Mouse (Mus musculus): ENCODE measurements at regions not wholly inside any gene's neighbourhood (a gene's known extent, or its start where the extent isn't known, plus 50 kb on each side); places are given as distances from the start of the nearest gene placed in this dataset.

DNA sequence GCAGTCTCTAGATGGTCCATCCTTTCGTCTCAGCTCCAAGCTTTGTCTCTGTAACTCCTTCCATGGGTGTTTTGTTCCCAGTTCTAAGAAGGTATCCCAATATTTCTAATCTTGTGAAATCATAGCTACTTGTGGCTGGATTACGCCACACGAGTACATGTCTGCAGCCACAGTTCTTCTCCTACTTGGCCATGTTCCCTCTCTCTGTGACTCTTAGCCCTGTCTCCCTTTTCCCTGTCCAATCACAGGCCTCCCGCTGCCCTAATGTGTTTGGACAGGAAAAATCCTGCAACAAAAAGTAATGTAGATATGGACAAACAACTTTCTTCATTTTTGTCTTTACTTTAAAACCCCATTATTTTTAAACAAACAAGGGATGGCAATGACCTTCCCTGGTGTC lies 104.7 kb downstream of the Zfp330 start:
- Histone ChIP-seq H3K4me1 (ENCODE audit: control insufficient read depth, insufficient read depth, low read length) (no peaks in the 10 kb centered on the region), H3K9me3 (replicated peaks; ENCODE audit: control insufficient read depth, low read length) (no peaks in the 10 kb centered on the region), H3K4me2 (ENCODE audit: low read length) (no peak overlapping the region), H3K4me3 (ENCODE audit: low read depth, low read length) (no peak overlapping the region), H3K9ac (ENCODE audit: low read length) (no peak overlapping the region), H3K27me3 (replicated peaks; ENCODE audit: control insufficient read depth, insufficient read depth, low read length) (no peaks in the 10 kb centered on the region), H3K36me3 (ENCODE audit: control insufficient read depth, insufficient read depth, low read length) (no peaks in the 10 kb centered on the region), H3K27ac (ENCODE audit: low read depth, low read length) (no peak overlapping the region)
- WGBS: 88% methylated on average over 4 of the region's 4 CpGs
- ATAC-seq (no peak), DNase-seq (ENCODE audit: low spot score) (no peak)

DNA sequence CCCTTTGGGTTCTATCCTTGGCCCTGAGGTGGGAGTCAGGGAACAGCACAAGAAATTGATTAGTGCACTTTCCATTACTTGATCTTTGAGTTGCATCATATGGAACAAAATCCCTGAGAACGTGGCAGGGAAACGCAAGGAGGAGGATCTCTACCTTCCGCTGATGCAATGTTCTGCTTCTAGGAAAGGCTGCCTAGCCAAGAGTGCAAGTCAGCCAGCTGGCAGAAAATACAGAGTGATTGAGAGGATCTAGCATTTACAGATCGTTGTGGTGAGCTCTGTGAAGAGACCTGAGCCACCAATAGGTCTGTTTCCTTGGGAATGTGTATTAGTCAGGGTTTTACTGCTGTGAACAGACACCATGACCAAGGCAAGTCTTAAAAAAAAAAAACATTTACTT lies 108.8 kb downstream of the Zfp330 start:
- Histone ChIP-seq H3K9ac (ENCODE audit: low read length) (no peak overlapping the region), H3K27me3 (replicated peaks; ENCODE audit: control insufficient read depth, insufficient read depth, low read length) (no peaks in the 10 kb centered on the region), H3K36me3 (ENCODE audit: control insufficient read depth, insufficient read depth, low read length) (no peaks in the 10 kb centered on the region), H3K27ac (ENCODE audit: low read depth, low read length) (no peak overlapping the region), H3K4me3 (ENCODE audit: low read depth, low read length) (no peak overlapping the region), H3K9me3 (replicated peaks; ENCODE audit: control insufficient read depth, low read length) (no peaks in the 10 kb centered on the region), H3K4me1 (ENCODE audit: control insufficient read depth, insufficient read depth, low read length) (no peaks in the 10 kb centered on the region), H3K4me2 (ENCODE audit: low read length) (no peak overlapping the region)
- WGBS: 93% methylated on average over 4 of the region's 4 CpGs
- DNase-seq (ENCODE audit: low spot score) (no peak), ATAC-seq (no peak)

DNA sequence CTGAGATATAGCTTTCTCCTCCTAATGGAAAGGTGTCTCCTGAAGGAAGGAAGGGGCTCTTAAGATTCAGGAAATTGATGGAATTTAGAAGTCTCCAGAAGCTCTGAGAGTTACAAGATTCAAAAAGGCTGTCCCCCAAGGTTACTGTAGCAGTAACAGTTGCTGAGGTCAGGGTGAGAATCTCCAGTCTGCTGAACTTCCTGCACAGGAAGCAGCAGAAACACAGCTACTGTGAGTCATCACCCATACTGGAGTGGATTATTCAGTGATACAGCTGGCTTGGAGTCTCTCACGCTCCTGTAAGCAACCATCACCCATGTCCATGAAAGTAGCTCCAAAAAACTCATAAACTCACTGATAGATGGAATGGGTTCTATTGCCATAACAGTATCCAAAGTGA lies 133.5 kb downstream of the Zfp330 start:
- whole genome bisulfite sequencing: 86% methylated on average over 1 of the region's 1 CpGs

DNA sequence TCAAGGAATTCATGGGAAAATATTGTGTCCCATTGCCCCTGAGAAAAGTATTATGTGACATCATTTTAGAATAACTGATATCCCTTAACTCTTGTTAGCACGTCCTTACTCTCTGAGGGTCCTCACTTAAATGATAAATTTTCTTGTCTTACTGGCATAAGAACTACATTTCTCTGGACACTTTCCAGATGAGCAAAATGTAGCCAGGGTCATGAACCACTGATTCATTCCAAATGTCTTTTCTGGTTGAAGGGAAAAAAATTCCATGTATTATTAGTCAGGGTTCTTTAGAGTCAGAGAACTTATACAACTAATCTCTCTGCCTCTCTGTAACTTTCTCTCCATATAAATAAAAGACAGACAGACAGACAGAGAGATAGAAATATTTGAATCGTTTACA lies 143.5 kb downstream of the Zfp330 start:
- Histone ChIP-seq H3K9ac (ENCODE audit: low read length) (no peak overlapping the region), H3K4me2 (ENCODE audit: low read length) (no peak overlapping the region), H3K4me1 (ENCODE audit: control insufficient read depth, insufficient read depth, low read length) (no peaks in the 10 kb centered on the region), H3K36me3 (ENCODE audit: control insufficient read depth, insufficient read depth, low read length) (no peaks in the 10 kb centered on the region), H3K4me3 (ENCODE audit: low read depth, low read length) (no peak overlapping the region), H3K27ac (ENCODE audit: low read depth, low read length) (no peak overlapping the region), H3K27me3 (replicated peaks; ENCODE audit: control insufficient read depth, insufficient read depth, low read length) (no peaks in the 10 kb centered on the region), H3K9me3 (replicated peaks; ENCODE audit: control insufficient read depth, low read length) (no peaks in the 10 kb centered on the region)
- whole genome bisulfite sequencing: 87% methylated on average over 2 of the region's 2 CpGs
- DNase-seq (ENCODE audit: low spot score): no peak
- ATAC-seq: no peak

More for the DNA sequence above, 133.5 kb downstream of the Zfp330 start:
- Histone ChIP-seq H3K9ac (ENCODE audit: low read length) (no peak overlapping the region), H3K27me3 (replicated peaks; ENCODE audit: control insufficient read depth, insufficient read depth, low read length) (no peaks in the 10 kb centered on the region), H3K9me3 (replicated peaks; ENCODE audit: control insufficient read depth, low read length) (no peaks in the 10 kb centered on the region), H3K27ac (ENCODE audit: low read depth, low read length) (no peak overlapping the region), H3K36me3 (ENCODE audit: control insufficient read depth, insufficient read depth, low read length) (no peaks in the 10 kb centered on the region), H3K4me3 (ENCODE audit: low read depth, low read length) (no peak overlapping the region), H3K4me1 (ENCODE audit: control insufficient read depth, insufficient read depth, low read length) (no peaks in the 10 kb centered on the region), H3K4me2 (ENCODE audit: low read length) (no peak overlapping the region)
- ATAC-seq (no peak), DNase-seq (ENCODE audit: low spot score) (no peak)

DNA sequence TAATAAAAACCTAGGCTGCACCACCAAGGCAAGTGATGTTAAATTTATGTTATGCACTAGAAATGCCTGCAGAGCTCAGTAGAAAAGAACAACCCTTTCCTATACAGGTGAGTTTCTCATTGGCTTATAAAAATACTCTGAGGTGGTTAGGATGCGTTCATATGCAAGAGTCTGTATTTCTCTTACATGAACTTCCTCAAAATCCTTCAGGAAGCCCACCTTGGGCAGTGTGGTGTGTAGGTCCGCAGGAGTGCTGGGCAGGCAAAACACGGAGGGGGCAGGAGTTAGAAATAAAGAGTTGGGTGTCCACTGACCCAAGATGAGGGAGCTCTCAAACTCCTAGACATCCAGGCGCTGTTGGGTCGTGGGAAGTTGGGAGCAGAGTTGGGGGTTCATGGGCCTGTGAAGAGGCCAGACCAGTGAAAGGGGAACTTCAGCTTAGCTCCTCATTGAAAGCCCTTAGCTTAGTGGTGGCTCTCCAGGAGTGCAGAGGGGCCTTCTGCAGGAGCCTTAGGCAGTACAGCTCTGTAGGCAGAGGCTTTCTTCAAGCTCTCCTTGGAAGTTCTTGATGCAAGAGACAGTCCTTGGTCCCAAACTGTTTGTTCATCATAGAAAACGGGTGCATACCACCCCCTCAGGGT lies 150.0 kb downstream of the Zfp330 start:
- no peak for ATAC-seq
- 92% methylated on average over 6 of the region's 6 CpGs for WGBS
- Histone ChIP-seq H3K9ac (ENCODE audit: low read length) (no peak overlapping the region), H3K4me1 (ENCODE audit: control insufficient read depth, insufficient read depth, low read length) (no peaks in the 10 kb centered on the region), H3K27me3 (replicated peaks; ENCODE audit: control insufficient read depth, insufficient read depth, low read length) (no peaks in the 10 kb centered on the region), H3K27ac (ENCODE audit: low read depth, low read length) (no peak overlapping the region), H3K4me2 (ENCODE audit: low read length) (no peak overlapping the region), H3K36me3 (ENCODE audit: control insufficient read depth, insufficient read depth, low read length) (no peaks in the 10 kb centered on the region), H3K4me3 (ENCODE audit: low read depth, low read length) (no peak overlapping the region), H3K9me3 (replicated peaks; ENCODE audit: control insufficient read depth, low read length) (no peaks in the 10 kb centered on the region)
- no peak for DNase-seq (ENCODE audit: low spot score)

DNA sequence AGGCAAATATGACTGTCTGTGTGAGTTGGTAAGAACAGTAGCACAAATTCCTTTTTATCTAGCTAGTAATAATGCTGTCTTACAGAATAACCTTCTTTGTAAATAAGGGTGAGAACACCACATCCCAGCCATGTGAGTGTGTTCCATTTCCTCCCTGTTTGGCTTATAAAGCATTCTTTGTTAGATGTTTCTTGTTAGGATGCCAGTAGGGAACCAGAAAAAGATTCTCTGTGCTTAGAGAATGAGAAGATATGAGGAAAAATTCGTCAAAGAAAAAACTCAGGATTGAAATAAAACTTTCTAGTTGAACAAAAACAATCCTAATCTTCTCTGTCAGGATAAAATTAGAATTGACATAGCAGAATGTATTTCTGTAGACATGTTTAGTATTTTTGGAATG lies 155.3 kb downstream of the Zfp330 start:
- ATAC-seq: no peak
- no peaks in the 10 kb centered on the region for H3K36me3 ChIP-seq (ENCODE audit: control insufficient read depth, insufficient read depth, low read length)
- H3K9me3 ChIP-seq (replicated peaks; ENCODE audit: control insufficient read depth, low read length): no peaks in the 10 kb centered on the region
- no peak overlapping the region for H3K9ac ChIP-seq (ENCODE audit: low read length)
- no peak overlapping the region for H3K27ac ChIP-seq (ENCODE audit: low read depth, low read length)
- no peaks in the 10 kb centered on the region for H3K27me3 ChIP-seq (replicated peaks; ENCODE audit: control insufficient read depth, insufficient read depth, low read length)
- H3K4me2 ChIP-seq (ENCODE audit: low read length): no peak overlapping the region
- no peak for DNase-seq (ENCODE audit: low spot score)
- no peak overlapping the region for H3K4me3 ChIP-seq (ENCODE audit: low read depth, low read length)
- 49% methylated on average over 1 of the region's 1 CpGs for WGBS
- H3K4me1 ChIP-seq (ENCODE audit: control insufficient read depth, insufficient read depth, low read length): no peaks in the 10 kb centered on the region

DNA sequence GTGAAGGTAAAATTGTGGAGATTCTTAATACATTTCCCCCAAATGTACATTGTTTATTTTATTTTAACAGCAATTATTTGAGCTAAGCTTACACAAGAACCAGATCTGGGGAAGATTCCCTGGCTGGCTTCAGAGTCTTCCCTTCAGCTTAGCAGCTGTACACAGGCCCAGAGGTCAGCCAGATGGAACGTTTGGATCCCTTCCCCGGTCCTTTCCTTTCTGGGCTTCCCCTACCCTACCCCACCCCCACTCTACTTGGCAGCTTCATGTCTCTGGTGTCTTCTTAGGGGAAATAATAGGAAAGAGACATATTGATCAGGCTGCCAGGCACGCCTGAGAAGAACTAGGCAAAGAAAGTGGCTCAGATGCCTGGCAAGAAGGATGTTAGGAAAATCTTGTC lies 172.4 kb downstream of the Zfp330 start:
- WGBS: 64% methylated on average over 3 of the region's 3 CpGs
- no peak overlapping the region for H3K9ac ChIP-seq (ENCODE audit: low read length)
- no peaks in the 10 kb centered on the region for H3K4me1 ChIP-seq (ENCODE audit: control insufficient read depth, insufficient read depth, low read length)
- no peaks in the 10 kb centered on the region for H3K27me3 ChIP-seq (replicated peaks; ENCODE audit: control insufficient read depth, insufficient read depth, low read length)
- H3K36me3 ChIP-seq (ENCODE audit: control insufficient read depth, insufficient read depth, low read length): no peaks in the 10 kb centered on the region
- no peak overlapping the region for H3K4me2 ChIP-seq (ENCODE audit: low read length)
- H3K4me3 ChIP-seq (ENCODE audit: low read depth, low read length): no peak overlapping the region
- peak; percentile 10 for DNase-seq (ENCODE audit: low spot score)
- ATAC-seq: no peak
- H3K9me3 ChIP-seq (replicated peaks; ENCODE audit: control insufficient read depth, low read length): no peaks in the 10 kb centered on the region
- no peak overlapping the region for H3K27ac ChIP-seq (ENCODE audit: low read depth, low read length)

DNA sequence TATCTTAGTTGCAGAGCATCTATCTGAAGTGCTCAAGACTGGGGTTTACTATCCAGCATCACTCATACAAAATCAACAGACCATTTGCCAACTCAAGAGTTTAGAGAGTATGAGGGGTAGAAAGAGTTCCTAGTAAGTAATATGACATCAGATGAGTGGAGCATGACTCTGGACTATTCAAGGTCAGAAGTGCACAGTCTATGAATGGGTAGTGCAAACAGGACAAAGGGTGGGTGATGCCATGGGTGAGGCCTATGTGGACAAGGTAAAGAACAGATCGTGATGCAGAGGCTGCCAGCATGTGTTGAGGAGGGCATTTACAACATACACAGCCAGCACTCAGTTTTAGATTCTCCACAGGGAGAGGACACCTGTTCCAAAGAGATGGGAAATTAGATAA lies 170.4 kb upstream of the Il15 start:
- Histone ChIP-seq H3K9me3 (replicated peaks; ENCODE audit: control insufficient read depth, low read length) (no peaks in the 10 kb centered on the region), H3K4me1 (ENCODE audit: control insufficient read depth, insufficient read depth, low read length) (no peaks in the 10 kb centered on the region), H3K9ac (ENCODE audit: low read length) (no peak overlapping the region), H3K27ac (ENCODE audit: low read depth, low read length) (no peak overlapping the region), H3K36me3 (ENCODE audit: control insufficient read depth, insufficient read depth, low read length) (no peaks in the 10 kb centered on the region), H3K4me3 (ENCODE audit: low read depth, low read length) (no peak overlapping the region), H3K27me3 (replicated peaks; ENCODE audit: control insufficient read depth, insufficient read depth, low read length) (no peaks in the 10 kb centered on the region), H3K4me2 (ENCODE audit: low read length) (no peak overlapping the region)
- DNase-seq (ENCODE audit: low spot score) (no peak), ATAC-seq (no peak)
- 91% methylated on average over 1 of the region's 1 CpGs for WGBS

DNA sequence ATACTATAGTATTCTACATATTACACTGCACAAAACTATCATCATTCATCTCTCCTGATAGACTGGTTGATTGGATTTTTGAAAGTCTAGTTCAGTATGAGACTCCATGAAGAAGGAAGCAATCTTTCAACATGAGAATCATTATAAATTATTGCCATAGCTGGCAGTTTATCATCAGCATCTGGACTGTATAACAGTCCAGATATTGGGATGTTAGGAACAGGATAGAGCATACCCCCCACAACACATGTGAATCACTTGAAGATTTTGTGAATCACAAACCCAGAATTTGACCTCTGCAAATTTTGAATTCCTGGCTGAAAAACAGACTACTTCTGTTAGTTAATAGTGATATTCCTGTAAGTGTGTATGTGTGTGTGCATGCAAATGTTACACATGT lies 135.1 kb upstream of the Il15 start:
- DNase-seq (ENCODE audit: low spot score) (no peak), ATAC-seq (no peak)
- H3K4me3 ChIP-seq (ENCODE audit: low read depth, low read length): no peak overlapping the region
- no peaks in the 10 kb centered on the region for H3K36me3 ChIP-seq (ENCODE audit: control insufficient read depth, insufficient read depth, low read length)
- no peaks in the 10 kb centered on the region for H3K4me1 ChIP-seq (ENCODE audit: control insufficient read depth, insufficient read depth, low read length)
- no peaks in the 10 kb centered on the region for H3K27me3 ChIP-seq (replicated peaks; ENCODE audit: control insufficient read depth, insufficient read depth, low read length)
- H3K9me3 ChIP-seq (replicated peaks; ENCODE audit: control insufficient read depth, low read length): no peaks in the 10 kb centered on the region
- H3K27ac ChIP-seq (ENCODE audit: low read depth, low read length): no peak overlapping the region
- H3K9ac ChIP-seq (ENCODE audit: low read length): no peak overlapping the region
- H3K4me2 ChIP-seq (ENCODE audit: low read length): no peak overlapping the region

Data from forebrain, embryonic 14.5 days (tissue).